Mouse (Mus musculus): ENCODE measurements around the gene Sobp.

The Sobp gene

GRCm38 (mm10) chr10:43158917-43159316, 15.4 kb downstream of the Sobp start:
- no peak for DNase-seq

GRCm38 (mm10) chr10:43155046-43155560, 19.2 kb downstream of the Sobp start:
- DNase-seq: no peak

GRCm38 (mm10) chr10:43152643-43153042, 21.7 kb downstream of the Sobp start:
- no peak for DNase-seq

GRCm38 (mm10) chr10:43148456-43148855, 25.9 kb downstream of the Sobp start:
- no peak for DNase-seq

- no peak for DNase-seq
Observed at GRCm38 (mm10) chr10:43143173-43143572, 31.2 kb downstream of the Sobp start.

GRCm38 (mm10) chr10:43134027-43134426, 40.3 kb downstream of the Sobp start:
- no peak for DNase-seq

- DNase-seq: no peak
Observed at GRCm38 (mm10) chr10:43128750-43129149, 45.6 kb downstream of the Sobp start.

- no peak for DNase-seq
Observed at GRCm38 (mm10) chr10:43124561-43124960, 49.8 kb downstream of the Sobp start.

GRCm38 (mm10) chr10:43124156-43124555, 50.2 kb downstream of the Sobp start:
- DNase-seq: no peak

- no peak for DNase-seq
Observed at GRCm38 (mm10) chr10:43123422-43123821, 50.9 kb downstream of the Sobp start.

- no peak for DNase-seq
Observed at GRCm38 (mm10) chr10:43120688-43121450, 53.5 kb downstream of the Sobp start.

- no peak for DNase-seq
Observed at GRCm38 (mm10) chr10:43116083-43116927, 58.0 kb downstream of the Sobp start.

- DNase-seq: no peak
Observed at GRCm38 (mm10) chr10:43112296-43112695, 62.0 kb downstream of the Sobp start.

- DNase-seq: no peak
Observed at GRCm38 (mm10) chr10:43106616-43107015, 67.7 kb downstream of the Sobp start.

GRCm38 (mm10) chr10:43106196-43106595, 68.1 kb downstream of the Sobp start:
- DNase-seq: no peak

GRCm38 (mm10) chr10:43100513-43100912, 73.8 kb downstream of the Sobp start:
- DNase-seq: no peak

- DNase-seq: no peak
Observed at GRCm38 (mm10) chr10:43099229-43099628, 75.1 kb downstream of the Sobp start.

- no peak for DNase-seq
Observed at GRCm38 (mm10) chr10:43097755-43098154, 76.6 kb downstream of the Sobp start.

- no peak for DNase-seq
Observed at GRCm38 (mm10) chr10:43096614-43097013, 77.7 kb downstream of the Sobp start.

- no peak for DNase-seq
Observed at GRCm38 (mm10) chr10:43094537-43094936, 79.8 kb downstream of the Sobp start.

GRCm38 (mm10) chr10:43093440-43093839, 80.9 kb downstream of the Sobp start:
- DNase-seq: no peak

- no peak for DNase-seq
Observed at GRCm38 (mm10) chr10:43090040-43090439, 84.3 kb downstream of the Sobp start.

- no peak for DNase-seq
Observed at GRCm38 (mm10) chr10:43087421-43087820, 86.9 kb downstream of the Sobp start.

GRCm38 (mm10) chr10:43086888-43087287, 87.4 kb downstream of the Sobp start:
- no peak for DNase-seq
